ENCODE assay signal across 11 mouse cellular contexts in genomic region chr9:92273956-92274762, GRCm38 (mm10). TPM values are rescaled to one million over a fixed set of nuclear protein-coding genes. Genes with fewer than 3 reads are reported as not detected.
DNase-seq lines count a peak whose midpoint lies in the region; ATAC-seq and TF ChIP-seq lines count a peak whose summit lies in the region.
"Had no signal": no experiment of that assay in that cellular context is flagged by ENCODE, and none has a peak within 500 bp of the region (broad histone marks: within the 10 kb centered on the region; RNA-seq: fewer than 3 reads in every experiment).

No protein-coding gene starts in this region.

- no peak for ATAC-seq in heart, embryonic 13.5 days (ENCODE audit: extremely low read depth, insufficient number of reproducible peaks, low FRiP score, low TSS enrichment)
- ATAC-seq in kidney, postnatal 0 days (replicated peaks; ENCODE audit: low FRiP score, low read depth), result peak; percentile 83
- ATAC-seq in hindbrain, embryonic 16.5 days, result no peak
- ATAC-seq: forebrain, embryonic 15.5 days; midbrain, embryonic 13.5 days had no signal

- H3K27me3 ChIP-seq in heart, embryonic 13.5 days (replicated peaks), result no peaks in the 10 kb centered on the region
- H3K27me3 ChIP-seq in kidney, postnatal 0 days (ENCODE audit: insufficient read depth, low read length), result no peaks in the 10 kb centered on the region
- no peaks in the 10 kb centered on the region for H3K27me3 ChIP-seq in hindbrain, embryonic 16.5 days (replicated peaks; ENCODE audit: control insufficient read depth, insufficient read depth, low read length)
- H3K27me3 ChIP-seq: forebrain, embryonic 15.5 days; midbrain, embryonic 13.5 days had no signal

- intact Hi-C loops in heart, postnatal 14 days (cut with DNase I), result no loop called here

- H3K4me3 ChIP-seq in heart, embryonic 13.5 days, result no peak overlapping the region
- no peak overlapping the region for H3K4me3 ChIP-seq in kidney, postnatal 0 days (replicated peaks; ENCODE audit: low read depth, low read length)
- no peak overlapping the region for H3K4me3 ChIP-seq in hindbrain, embryonic 16.5 days (ENCODE audit: low read length)
- H3K4me3 ChIP-seq: forebrain, embryonic 15.5 days; midbrain, embryonic 13.5 days had no signal

- H3K4me1 ChIP-seq in heart, embryonic 13.5 days, result peaks cover 42% of the 10 kb centered on the region
- peaks cover 17% of the 10 kb centered on the region for H3K4me1 ChIP-seq in kidney, postnatal 0 days (replicated peaks; ENCODE audit: insufficient read depth, low read length)
- no peaks in the 10 kb centered on the region for H3K4me1 ChIP-seq in hindbrain, embryonic 16.5 days (ENCODE audit: control insufficient read depth, insufficient read depth, low read depth, low read length)
- H3K4me1 ChIP-seq: forebrain, embryonic 15.5 days; midbrain, embryonic 13.5 days had no signal

- peaks cover 31% of the 10 kb centered on the region for H3K36me3 ChIP-seq in heart, embryonic 13.5 days
- peaks cover 10% of the 10 kb centered on the region; the same call in 1 of the 2 replicates for H3K36me3 ChIP-seq in kidney, postnatal 0 days (ENCODE audit: insufficient read depth, low read length)
- H3K36me3 ChIP-seq in hindbrain, embryonic 16.5 days (ENCODE audit: control insufficient read depth, insufficient read depth, low read length), result no peaks in the 10 kb centered on the region
- H3K36me3 ChIP-seq: forebrain, embryonic 15.5 days had no signal

- WGBS in heart, embryonic 13.5 days, result 53% methylated on average over 6 of the region's 6 CpGs
- WGBS in kidney, postnatal 0 days, result 28% methylated on average over 6 of the region's 6 CpGs
- 85% methylated on average over 6 of the region's 6 CpGs for WGBS in hindbrain, embryonic 16.5 days

- no peak overlapping the region for H3K4me2 ChIP-seq in heart, embryonic 13.5 days
- no peak overlapping the region for H3K4me2 ChIP-seq in kidney, postnatal 0 days (ENCODE audit: low read length)
- no peak overlapping the region for H3K4me2 ChIP-seq in hindbrain, embryonic 16.5 days (ENCODE audit: low read length)
- H3K4me2 ChIP-seq: forebrain, embryonic 15.5 days; midbrain, embryonic 13.5 days had no signal

- no peak for DNase-seq in heart, postnatal 14 days
- peak; percentile 12 for DNase-seq in embryo, embryonic 11 days
- DNase-seq in kidney, postnatal 0 days (ENCODE audit: low spot score), result peak; percentile 86
- DNase-seq in naive thymus-derived CD4-positive, alpha-beta T cell, adult 2 months (ENCODE audit: low read depth), result peak; percentile 16
- no peak for DNase-seq in urinary bladder, adult 2 months (ENCODE audit: low spot score)
- DNase-seq in adrenal gland, adult 2 months, result no peak
- DNase-seq: layer of hippocampus, adult 9-11 months had no signal

- no peak overlapping the region for H3K9ac ChIP-seq in heart, embryonic 13.5 days
- H3K9ac ChIP-seq in kidney, postnatal 0 days (ENCODE audit: low read depth, low read length), result no peak overlapping the region
- no peak overlapping the region for H3K9ac ChIP-seq in hindbrain, embryonic 16.5 days (ENCODE audit: low read depth, low read length)
- H3K9ac ChIP-seq: forebrain, embryonic 15.5 days; midbrain, embryonic 13.5 days had no signal

- H3K27ac ChIP-seq in heart, embryonic 13.5 days (replicated peaks), result peak overlapping the region; percentile 63
- peak overlapping the region; percentile 94 for H3K27ac ChIP-seq in kidney, postnatal 0 days
- no peak overlapping the region for H3K27ac ChIP-seq in hindbrain, embryonic 16.5 days (ENCODE audit: low read depth, low read length)
- H3K27ac ChIP-seq: forebrain, embryonic 15.5 days; midbrain, embryonic 13.5 days had no signal

- TF ChIP-seq CTCF in kidney, postnatal 0 days (IDR thresholded peaks at IDR 0.05; ENCODE audit: low read depth), result no peak

- no peaks in the 10 kb centered on the region for H3K9me3 ChIP-seq in heart, embryonic 13.5 days
- no peaks in the 10 kb centered on the region for H3K9me3 ChIP-seq in kidney, postnatal 0 days (replicated peaks; ENCODE audit: low read length)
- no peaks in the 10 kb centered on the region for H3K9me3 ChIP-seq in hindbrain, embryonic 16.5 days (ENCODE audit: control insufficient read depth, low read length)
- H3K9me3 ChIP-seq: forebrain, embryonic 15.5 days; midbrain, embryonic 13.5 days had no signal

RNA-seq across cellular contexts. Expression of gene Plscr2, which starts 1.2 kb away (rescaled TPM):
- polyA plus RNA-seq in heart, embryonic 13.5 days (2015; fragmentation: Nextera tagmentation; extraction: Ambion mirVana), result 7.2 and 8.5 TPM in 2 replicates
- 10 to 100 TPM; 25.2 to 26.8 TPM for total RNA-seq in heart, postnatal 14 days (2021)
- polyA plus RNA-seq in kidney, postnatal 0 days (2015; fragmentation: Nextera tagmentation; extraction: Ambion mirVana), result 131 and 134 TPM in 2 replicates
- polyA plus RNA-seq in hindbrain, embryonic 16.5 days (2015; fragmentation: Nextera tagmentation; extraction: Ambion mirVana), result 0.78 and 0.86 TPM in 2 replicates
- 3.9 and 5.3 TPM in 2 replicates for polyA plus RNA-seq in urinary bladder, adult 2 months (2012; rRNA removed)
- 10 to 100 TPM; 13.0 to 17.9 TPM for total RNA-seq in adrenal gland, adult 2 months (2021)
- polyA plus RNA-seq in adrenal gland, adult 2 months (2012; rRNA removed), result 4.8 and 6.4 TPM in 2 replicates

RNA-seq across cellular contexts. Expression of gene Plscr1, which starts 24.6 kb away (rescaled TPM):
- polyA plus RNA-seq in heart, embryonic 13.5 days (2015; fragmentation: Nextera tagmentation; extraction: Ambion mirVana), result 31.7 and 32.3 TPM in 2 replicates
- total RNA-seq in heart, postnatal 14 days (2021), result 10 to 100 TPM; 11.7 to 11.8 TPM
- polyA plus RNA-seq in kidney, postnatal 0 days (2015; fragmentation: Nextera tagmentation; extraction: Ambion mirVana), result 108 TPM in 2 replicates
- 9.3 and 10.4 TPM in 2 replicates for polyA plus RNA-seq in hindbrain, embryonic 16.5 days (2015; fragmentation: Nextera tagmentation; extraction: Ambion mirVana)
- 7.6 and 9.5 TPM in 2 replicates for polyA plus RNA-seq in urinary bladder, adult 2 months (2012; rRNA removed)
- total RNA-seq in adrenal gland, adult 2 months (2021), result 10 to 100 TPM in 1 of 2 experiments, 1 to 10 TPM in 1; 7.2 to 11.2 TPM
- 15.4 and 19.1 TPM in 2 replicates for polyA plus RNA-seq in adrenal gland, adult 2 months (2012; rRNA removed)

RNA-seq across cellular contexts. Expression of gene 1700057G04Rik, which starts 35.0 kb away (rescaled TPM):
- polyA plus RNA-seq in heart, embryonic 13.5 days (2015; fragmentation: Nextera tagmentation; extraction: Ambion mirVana), result not detected in 2 replicates
- total RNA-seq in heart, postnatal 14 days (2021), result not detected
- 0.30 TPM in 1 of 2 replicates, not detected in the other for polyA plus RNA-seq in kidney, postnatal 0 days (2015; fragmentation: Nextera tagmentation; extraction: Ambion mirVana)
- not detected in 2 replicates for polyA plus RNA-seq in hindbrain, embryonic 16.5 days (2015; fragmentation: Nextera tagmentation; extraction: Ambion mirVana)
- polyA plus RNA-seq in urinary bladder, adult 2 months (2012; rRNA removed), result not detected in 2 replicates
- not detected for total RNA-seq in adrenal gland, adult 2 months (2021)
- polyA plus RNA-seq in adrenal gland, adult 2 months (2012; rRNA removed), result not detected in 2 replicates
- polyA plus RNA-seq: forebrain, embryonic 15.5 days; midbrain, embryonic 13.5 days had no signal

Comparison
In these comparisons a context has a peak if more than half of its experiments do, and no peak if none do; other contexts are left out.
1. DNase-seq: peak in embryo, embryonic 11 days (single experiment), kidney, postnatal 0 days (single experiment) and naive thymus-derived CD4-positive, alpha-beta T cell, adult 2 months (single experiment); none in heart, postnatal 14 days (0 of 2), urinary bladder, adult 2 months (single experiment) and adrenal gland, adult 2 months (single experiment).
2. RNA of gene Plscr2, which starts 1.2 kb away (polyA plus RNA-seq): 131 to 134 TPM in kidney, postnatal 0 days; 7.2 to 8.5 TPM in heart, embryonic 13.5 days, 3.9 to 5.3 TPM in urinary bladder, adult 2 months, 4.8 to 6.4 TPM in adrenal gland, adult 2 months and 0.78 to 0.86 TPM in hindbrain, embryonic 16.5 days; every median in the first group is over 10 times any median in the second.